Mouse (Mus musculus) lung, adult 2 months (tissue): ENCODE measurements around the gene Tpm1.

ENCODE experiments used
- CTCF ChIP-seq: fragments of 200-500 bp; IDR thresholded peaks from 2 replicates; pipeline ENCODE4 v1.5.1; 2011; ENCODE audit warnings: mild to moderate bottlenecking, low read length, control low read depth; ENCODE audit not compliant: insufficient read depth
- POLR2A ChIP-seq: fragments of 200-500 bp; IDR thresholded peaks from 2 replicates; pipeline ENCODE4 v1.6.1; 2011; ENCODE audit warnings: low read depth, mild to moderate bottlenecking, control low read depth, low read length, borderline replicate concordance; ENCODE audit errors: extremely low read depth

- TF ChIP-seq POLR2A: no peak
- no peak for TF ChIP-seq CTCF
These were observed 16.6 kb downstream of the Tpm1 start for GRCm38 (mm10) chr9:67032611-67033010.
